Mouse (Mus musculus): ENCODE measurements around the gene Kcnk5. TPM values are rescaled to one million over a fixed set of nuclear protein-coding genes. Genes with fewer than 3 reads are reported as not detected.

The Kcnk5 gene
- polyA plus RNA-seq, 1 experiment from 2014 or later: 12.0 TPM

- H3K4me3 ChIP-seq (replicated peaks; ENCODE audit: low read depth, low read length): no peak overlapping the region
- no peaks in the 10 kb centered on the region for H3K27me3 ChIP-seq (ENCODE audit: insufficient read depth, low read length)
- no peak for ATAC-seq (replicated peaks; ENCODE audit: low FRiP score, low read depth)
- TF ChIP-seq CTCF (IDR thresholded peaks at IDR 0.05; ENCODE audit: low read depth): no peak
- H3K9me3 ChIP-seq (replicated peaks; ENCODE audit: low read length): no peaks in the 10 kb centered on the region
- H3K4me2 ChIP-seq (ENCODE audit: low read length): no peak overlapping the region
- 90% methylated on average over 4 of the region's 4 CpGs for WGBS
- H3K27ac ChIP-seq: no peak overlapping the region
- H3K4me1 ChIP-seq (replicated peaks; ENCODE audit: insufficient read depth, low read length): no peaks in the 10 kb centered on the region
- no peak for DNase-seq (ENCODE audit: low spot score)
- no peak overlapping the region for H3K9ac ChIP-seq (ENCODE audit: low read depth, low read length)
- no peaks in the 10 kb centered on the region for H3K36me3 ChIP-seq (ENCODE audit: insufficient read depth, low read length)
Measured at GRCm38 (mm10) chr14:20205747-20206146, 24.1 kb upstream of the Kcnk5 start.

- no peaks in the 10 kb centered on the region for H3K27me3 ChIP-seq (ENCODE audit: insufficient read depth, low read length)
- no peak overlapping the region for H3K4me3 ChIP-seq (replicated peaks; ENCODE audit: low read depth, low read length)
- no peak overlapping the region for H3K4me2 ChIP-seq (ENCODE audit: low read length)
- no peaks in the 10 kb centered on the region for H3K9me3 ChIP-seq (replicated peaks; ENCODE audit: low read length)
- H3K27ac ChIP-seq: no peak overlapping the region
- DNase-seq (ENCODE audit: low spot score) (no peak), ATAC-seq (replicated peaks; ENCODE audit: low FRiP score, low read depth) (no peak)
- H3K36me3 ChIP-seq (ENCODE audit: insufficient read depth, low read length): no peaks in the 10 kb centered on the region
- H3K4me1 ChIP-seq (replicated peaks; ENCODE audit: insufficient read depth, low read length): no peaks in the 10 kb centered on the region
- no peak for TF ChIP-seq CTCF (IDR thresholded peaks at IDR 0.05; ENCODE audit: low read depth)
- H3K9ac ChIP-seq (ENCODE audit: low read depth, low read length): no peak overlapping the region
- 55% methylated on average over 4 of the region's 4 CpGs for WGBS
Measured at GRCm38 (mm10) chr14:20203301-20203700, 21.7 kb upstream of the Kcnk5 start.

GRCm38 (mm10) chr14:20202655-20203181, 21.1 kb upstream of the Kcnk5 start:
- 94% methylated on average over 5 of the region's 5 CpGs for WGBS
- no peaks in the 10 kb centered on the region for H3K27me3 ChIP-seq (ENCODE audit: insufficient read depth, low read length)
- TF ChIP-seq CTCF (IDR thresholded peaks at IDR 0.05; ENCODE audit: low read depth): no peak

GRCm38 (mm10) chr14:20201066-20201683, 19.6 kb upstream of the Kcnk5 start:
- Histone ChIP-seq H3K4me1 (replicated peaks; ENCODE audit: insufficient read depth, low read length) (no peaks in the 10 kb centered on the region), H3K4me2 (ENCODE audit: low read length) (no peak overlapping the region), H3K27ac (no peak overlapping the region), H3K4me3 (replicated peaks; ENCODE audit: low read depth, low read length) (no peak overlapping the region), H3K27me3 (ENCODE audit: insufficient read depth, low read length) (no peaks in the 10 kb centered on the region), H3K9me3 (replicated peaks; ENCODE audit: low read length) (no peaks in the 10 kb centered on the region), H3K9ac (ENCODE audit: low read depth, low read length) (no peak overlapping the region), H3K36me3 (ENCODE audit: insufficient read depth, low read length) (no peaks in the 10 kb centered on the region)
- no peak for ATAC-seq (replicated peaks; ENCODE audit: low FRiP score, low read depth)
- TF ChIP-seq CTCF (IDR thresholded peaks at IDR 0.05; ENCODE audit: low read depth): no peak
- DNase-seq (ENCODE audit: low spot score): no peak
- WGBS: 38% methylated on average over 8 of the region's 8 CpGs

More at GRCm38 (mm10) chr14:20202655-20203181, 21.1 kb upstream of the Kcnk5 start:
- no peak for DNase-seq (ENCODE audit: low spot score)
- Histone ChIP-seq H3K9ac (ENCODE audit: low read depth, low read length) (no peak overlapping the region), H3K4me3 (replicated peaks; ENCODE audit: low read depth, low read length) (no peak overlapping the region), H3K9me3 (replicated peaks; ENCODE audit: low read length) (no peaks in the 10 kb centered on the region), H3K4me2 (ENCODE audit: low read length) (no peak overlapping the region), H3K4me1 (replicated peaks; ENCODE audit: insufficient read depth, low read length) (no peaks in the 10 kb centered on the region), H3K36me3 (ENCODE audit: insufficient read depth, low read length) (no peaks in the 10 kb centered on the region), H3K27ac (no peak overlapping the region)
- no peak; the same call in 1 of the 2 replicates for ATAC-seq (replicated peaks; ENCODE audit: low FRiP score, low read depth)

- 68% methylated on average over 4 of the region's 4 CpGs for WGBS
- TF ChIP-seq CTCF (IDR thresholded peaks at IDR 0.05; ENCODE audit: low read depth): no peak
- ATAC-seq (replicated peaks; ENCODE audit: low FRiP score, low read depth): peak; percentile 61
Measured at GRCm38 (mm10) chr14:20193103-20193715, 11.6 kb upstream of the Kcnk5 start.

GRCm38 (mm10) chr14:20191136-20191735, 9.6 kb upstream of the Kcnk5 start:
- Histone ChIP-seq H3K27me3 (ENCODE audit: insufficient read depth, low read length) (no peaks in the 10 kb centered on the region), H3K9ac (ENCODE audit: low read depth, low read length) (no peak overlapping the region), H3K36me3 (ENCODE audit: insufficient read depth, low read length) (no peaks in the 10 kb centered on the region), H3K9me3 (replicated peaks; ENCODE audit: low read length) (no peaks in the 10 kb centered on the region), H3K4me2 (ENCODE audit: low read length) (no peak overlapping the region), H3K27ac (no peak overlapping the region), H3K4me1 (replicated peaks; ENCODE audit: insufficient read depth, low read length) (no peaks in the 10 kb centered on the region), H3K4me3 (replicated peaks; ENCODE audit: low read depth, low read length) (no peak overlapping the region)
- 83% methylated on average over 5 of the region's 5 CpGs for WGBS
- no peak for DNase-seq (ENCODE audit: low spot score)
- no peak for ATAC-seq (replicated peaks; ENCODE audit: low FRiP score, low read depth)
- TF ChIP-seq CTCF (IDR thresholded peaks at IDR 0.05; ENCODE audit: low read depth): no peak

More at GRCm38 (mm10) chr14:20193103-20193715, 11.6 kb upstream of the Kcnk5 start:
- Histone ChIP-seq H3K9me3 (replicated peaks; ENCODE audit: low read length) (no peaks in the 10 kb centered on the region), H3K4me1 (replicated peaks; ENCODE audit: insufficient read depth, low read length) (no peaks in the 10 kb centered on the region), H3K4me2 (ENCODE audit: low read length) (no peak overlapping the region), H3K27ac (no peak overlapping the region), H3K36me3 (ENCODE audit: insufficient read depth, low read length) (no peaks in the 10 kb centered on the region), H3K9ac (ENCODE audit: low read depth, low read length) (no peak overlapping the region), H3K4me3 (replicated peaks; ENCODE audit: low read depth, low read length) (no peak overlapping the region), H3K27me3 (ENCODE audit: insufficient read depth, low read length) (no peaks in the 10 kb centered on the region)
- DNase-seq (ENCODE audit: low spot score): no peak
